Comparison of ENCODE assay signal across 8 mouse cellular contexts in genomic region chr4:152697247-152697960, GRCm38 (mm10).
DNase-seq lines count a peak whose midpoint lies in the region; ATAC-seq and TF ChIP-seq lines count a peak whose summit lies in the region.
"Had no signal": no experiment of that assay in that cellular context is flagged by ENCODE, and none has a peak within 500 bp of the region (broad histone marks: within the 10 kb centered on the region; RNA-seq: fewer than 3 reads in every experiment).

No protein-coding gene starts in this region.

- no peak overlapping the region for H3K9ac ChIP-seq in stomach, embryonic 16.5 days (ENCODE audit: low read length)
- H3K9ac ChIP-seq in stomach, postnatal 0 days (ENCODE audit: low read length): no peak overlapping the region
- no peak overlapping the region for H3K9ac ChIP-seq in forebrain, embryonic 15.5 days (replicated peaks)
- H3K9ac ChIP-seq: limb, embryonic 15.5 days had no signal

- no peaks in the 10 kb centered on the region for H3K36me3 ChIP-seq in stomach, embryonic 16.5 days (ENCODE audit: control insufficient read depth, insufficient read depth, low read length)
- no peaks in the 10 kb centered on the region for H3K36me3 ChIP-seq in stomach, postnatal 0 days (ENCODE audit: control insufficient read depth, insufficient read depth, low read length)
- no peaks in the 10 kb centered on the region for H3K36me3 ChIP-seq in forebrain, embryonic 15.5 days
- H3K36me3 ChIP-seq: limb, embryonic 15.5 days had no signal

- no peak overlapping the region for H3K4me3 ChIP-seq in stomach, embryonic 16.5 days (replicated peaks; ENCODE audit: low read length)
- no peak overlapping the region for H3K4me3 ChIP-seq in stomach, postnatal 0 days (ENCODE audit: low read depth, low read length)
- H3K4me3 ChIP-seq in forebrain, embryonic 15.5 days: no peak overlapping the region
- H3K4me3 ChIP-seq: limb, embryonic 15.5 days had no signal

- no peak for DNase-seq in stomach, postnatal 0 days (ENCODE audit: low spot score)
- peak; percentile 43 for DNase-seq in mesoderm, embryonic 11.5 days (ENCODE audit: low read depth, low spot score)
- DNase-seq in adipocyte (ENCODE audit: low spot score): no peak
- DNase-seq in gastrocnemius, postnatal 4 days (ENCODE audit: low spot score in 2 of 2): no peak
- no peak for DNase-seq in B cell, adult 2 months

- TF ChIP-seq CTCF in stomach, postnatal 0 days (IDR thresholded peaks at IDR 0.05; ENCODE audit: low read depth): no peak

- 20% methylated on average over 22 of the region's 22 CpGs for WGBS in stomach, embryonic 16.5 days
- 20% methylated on average over 22 of the region's 22 CpGs for WGBS in stomach, postnatal 0 days
- WGBS in forebrain, embryonic 15.5 days: 26% methylated on average over 22 of the region's 22 CpGs

- H3K4me1 ChIP-seq in stomach, embryonic 16.5 days (ENCODE audit: control insufficient read depth, insufficient read depth, low read length): no peaks in the 10 kb centered on the region
- H3K4me1 ChIP-seq in stomach, postnatal 0 days (replicated peaks; ENCODE audit: control insufficient read depth, insufficient read depth): no peaks in the 10 kb centered on the region
- H3K4me1 ChIP-seq in forebrain, embryonic 15.5 days: peaks cover 15% of the 10 kb centered on the region
- H3K4me1 ChIP-seq: limb, embryonic 15.5 days had no signal

- no peak overlapping the region for H3K27ac ChIP-seq in stomach, embryonic 16.5 days (ENCODE audit: low read length)
- no peak overlapping the region for H3K27ac ChIP-seq in stomach, postnatal 0 days (replicated peaks)
- no peak overlapping the region for H3K27ac ChIP-seq in forebrain, embryonic 15.5 days (replicated peaks)
- H3K27ac ChIP-seq: limb, embryonic 15.5 days had no signal

- peak; percentile 62; the same call in 1 of the 2 replicates for ATAC-seq in stomach, embryonic 16.5 days (ENCODE audit: insufficient read depth, low FRiP score)
- ATAC-seq in stomach, postnatal 0 days (ENCODE audit: low FRiP score, low TSS enrichment): no peak
- peak; percentile 71; the same call in 1 of the 2 replicates for ATAC-seq in forebrain, embryonic 15.5 days (replicated peaks)

- no peaks in the 10 kb centered on the region for H3K27me3 ChIP-seq in stomach, embryonic 16.5 days (ENCODE audit: control insufficient read depth, insufficient read depth, low read length)
- no peaks in the 10 kb centered on the region for H3K27me3 ChIP-seq in stomach, postnatal 0 days (ENCODE audit: control insufficient read depth, insufficient read depth, low read length)
- H3K27me3 ChIP-seq in forebrain, embryonic 15.5 days: no peaks in the 10 kb centered on the region

- TF ChIP-seq EP300 in stomach, postnatal 0 days (optimal IDR thresholded peaks at IDR 0.05): no peak

- H3K9me3 ChIP-seq in stomach, embryonic 16.5 days (replicated peaks; ENCODE audit: control insufficient read depth, low read length): no peaks in the 10 kb centered on the region
- no peaks in the 10 kb centered on the region for H3K9me3 ChIP-seq in stomach, postnatal 0 days (ENCODE audit: control insufficient read depth, low read length)
- no peaks in the 10 kb centered on the region for H3K9me3 ChIP-seq in forebrain, embryonic 15.5 days
- H3K9me3 ChIP-seq: limb, embryonic 15.5 days had no signal

- H3K4me2 ChIP-seq in stomach, embryonic 16.5 days (ENCODE audit: low read depth, low read length): no peak overlapping the region
- no peak overlapping the region for H3K4me2 ChIP-seq in stomach, postnatal 0 days (replicated peaks; ENCODE audit: low read depth)
- 0 out of 2 replicates have a peak overlapping the region, but pooled peaks have one; percentile 0 for H3K4me2 ChIP-seq in forebrain, embryonic 15.5 days (replicated peaks)
- H3K4me2 ChIP-seq: limb, embryonic 15.5 days had no signal
